Mouse (Mus musculus) lung, adult 2 months (tissue): Measurements from ENCODE around the gene Gramd1b.

Experiments used
- CTCF ChIP-seq: fragments of 200-500 bp; IDR thresholded peaks from 2 replicates; pipeline ENCODE4 v1.5.1; 2011; ENCODE audit warnings: mild to moderate bottlenecking, low read length, control low read depth; ENCODE audit not compliant: insufficient read depth
- POLR2A ChIP-seq: fragments of 200-500 bp; IDR thresholded peaks from 2 replicates; pipeline ENCODE4 v1.6.1; 2011; ENCODE audit warnings: low read depth, mild to moderate bottlenecking, control low read depth, low read length, borderline replicate concordance; ENCODE audit errors: extremely low read depth

- TF ChIP-seq POLR2A (no peak), CTCF (no peak)
Measured at GRCm38 (mm10) chr9:40317735-40318134, 213.4 kb downstream of the Gramd1b start.
